Mouse (Mus musculus) kidney, adult 2 months (tissue): ENCODE measurements at regions not wholly inside any gene's neighbourhood (a gene's known extent, or its start where the extent isn't known, plus 50 kb on each side); places are given as distances from the start of the nearest gene placed in this dataset.
A peak's percentile ranks its signal among the peaks of the same experiment; 100 is the strongest.

Source experiments
- DNase-seq: peaks from one replicate; pipeline ENCODE4 v3.0.0; 2021
- H3K27ac ChIP-seq: fragments of 200-500 bp; 2 replicates; pipeline ENCODE4 v1.5.1; 2012; ENCODE audit warnings: low read depth, low read length, control low read depth, inconsistent platforms; ENCODE audit not compliant: insufficient read depth
- H3K27me3 ChIP-seq: fragments of 200-500 bp; replicated peaks from 2 replicates; pipeline ENCODE4 v1.6.1; 2012; ENCODE audit warnings: mild to moderate bottlenecking, moderate library complexity, low read length, inconsistent platforms; ENCODE audit not compliant: control insufficient read depth, insufficient read depth
- H3K36me3 ChIP-seq: fragments of 200-500 bp; 2 replicates; pipeline ENCODE4 v1.6.1; 2012; ENCODE audit warnings: mild to moderate bottlenecking, moderate library complexity, low read length, inconsistent platforms; ENCODE audit not compliant: control insufficient read depth, insufficient read depth
- H3K4me1 ChIP-seq: fragments of 200-500 bp; 2 replicates; pipeline ENCODE4 v1.6.1; 2011; ENCODE audit warnings: low read length; ENCODE audit not compliant: control insufficient read depth, insufficient read depth
- H3K4me3 ChIP-seq: fragments of 200-500 bp; 2 replicates; pipeline ENCODE4 v1.5.1; 2011; ENCODE audit warnings: mild to moderate bottlenecking, low read depth, low read length, control low read depth; ENCODE audit not compliant: insufficient read depth
- CTCF ChIP-seq: fragments of 200-500 bp; conservative IDR thresholded peaks from 2 replicates; pipeline ENCODE4 v1.5.1; 2011; ENCODE audit warnings: low read depth, mild to moderate bottlenecking, control low read depth, low read length, moderate library complexity, mixed read lengths; ENCODE audit not compliant: insufficient read depth, insufficient read length
- POLR2A ChIP-seq: fragments of 200-500 bp; IDR thresholded peaks from one replicate; pipeline ENCODE4 v1.6.1; 2011; ENCODE audit warnings: low read depth, low read length, control low read depth
- WGBS: fragments of 180-500 bp; shearing (Covaris S2); methylation state at CpG from one replicate; pipeline ENCODE4 v1.1.7; 2018; 5-methylcytosine and 5-hydroxymethylcytosine counted together

DNA sequence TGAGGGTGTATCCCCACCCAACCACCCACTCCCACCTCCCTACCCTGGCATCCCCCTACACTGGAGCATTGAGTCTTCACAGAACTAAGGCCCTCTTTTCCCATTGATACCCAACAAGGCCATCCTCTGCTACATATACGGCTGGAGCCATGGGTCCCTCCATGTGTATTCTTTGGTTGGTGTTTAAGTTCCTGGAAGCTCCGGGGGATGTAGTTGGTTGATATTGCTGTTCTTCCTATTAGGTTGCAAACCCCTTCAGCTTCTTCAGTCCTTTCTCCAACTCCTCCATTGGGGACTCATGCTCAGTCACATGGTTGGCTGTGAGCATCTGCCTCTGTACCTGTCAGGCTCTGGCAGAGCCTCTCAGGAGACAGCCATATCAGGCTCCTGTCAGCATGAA is 335.6 kb downstream of the 1500009L16Rik start:
- Histone ChIP-seq H3K27me3 (no peaks in the 10 kb centered on the region; the same call in 1 of the 2 replicates), H3K36me3 (no peaks in the 10 kb centered on the region), H3K4me1 (peaks cover 13% of the 10 kb centered on the region), H3K4me3 (no peak overlapping the region), H3K27ac (no peak overlapping the region)
- 99% methylated on average over 2 of the region's 2 CpGs for WGBS
- no peak for DNase-seq
- TF ChIP-seq POLR2A (no peak), CTCF (no peak)

GRCm38 (mm10) chr10:84059646-84060491 is 337.2 kb downstream of the 1500009L16Rik start:
- Histone ChIP-seq H3K4me3 (no peak overlapping the region), H3K27me3 (no peaks in the 10 kb centered on the region; the same call in 1 of the 2 replicates), H3K27ac (no peak overlapping the region), H3K4me1 (peaks cover 13% of the 10 kb centered on the region), H3K36me3 (no peaks in the 10 kb centered on the region)
- WGBS = 85% methylated on average over 9 of the region's 9 CpGs
- TF ChIP-seq CTCF = no peak
- no peak for TF ChIP-seq POLR2A
- DNase-seq = no peak

DNA sequence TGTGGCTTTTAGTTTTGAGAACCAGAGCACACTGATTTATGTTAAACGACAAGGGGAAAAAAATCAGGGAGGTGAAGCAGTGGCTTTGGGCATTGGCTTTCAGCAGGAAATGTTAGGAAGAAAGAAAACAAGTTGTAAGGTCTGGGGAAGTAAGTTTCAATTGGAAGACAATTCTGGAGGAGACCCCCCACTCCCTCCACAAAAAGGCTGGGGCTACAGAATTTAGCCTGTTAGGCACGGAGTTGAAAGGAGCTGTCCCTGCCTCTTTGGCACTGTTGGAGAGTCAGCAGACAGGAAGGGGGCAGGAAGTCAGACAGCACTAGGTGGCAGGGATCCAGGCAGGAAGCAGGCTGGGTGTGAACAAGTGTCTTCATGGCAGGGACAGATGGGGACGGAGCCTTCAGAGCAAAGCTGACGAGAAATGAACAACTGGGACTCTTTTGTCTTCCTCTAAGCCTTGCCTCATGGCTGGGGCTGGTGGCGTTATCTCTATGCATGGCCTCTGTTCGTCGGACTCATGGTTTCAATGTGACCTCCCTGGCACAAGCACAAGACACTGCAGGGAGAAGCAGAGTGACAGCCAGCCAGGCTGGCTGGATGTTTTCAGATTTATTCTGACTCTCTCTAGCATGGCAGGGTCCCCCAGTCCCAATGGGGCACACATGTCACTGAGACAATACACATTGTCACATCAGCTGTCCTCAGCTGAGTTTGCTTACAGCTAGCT is 338.0 kb downstream of the 1500009L16Rik start:
- Histone ChIP-seq H3K36me3 (no peaks in the 10 kb centered on the region), H3K4me3 (no peak overlapping the region), H3K27me3 (no peaks in the 10 kb centered on the region; the same call in 1 of the 2 replicates), H3K27ac (peak overlapping the region; percentile 27; the same call in 1 of the 2 replicates), H3K4me1 (0 out of 2 replicates have a peak, but pooled peaks cover 6% of the 10 kb centered on the region)
- peak; percentile 94 for DNase-seq
- TF ChIP-seq POLR2A (no peak), CTCF (no peak)
- 28% methylated on average over 7 of the region's 7 CpGs for WGBS

- Histone ChIP-seq H3K27ac (no peak overlapping the region), H3K27me3 (no peaks in the 10 kb centered on the region), H3K4me1 (no peaks in the 10 kb centered on the region; the same call in 1 of the 2 replicates), H3K36me3 (no peaks in the 10 kb centered on the region), H3K4me3 (no peak overlapping the region)
- 51% methylated on average over 4 of the region's 4 CpGs for WGBS
- DNase-seq = peak; percentile 42
- no peak for TF ChIP-seq POLR2A
- TF ChIP-seq CTCF = no peak
These were observed 344.5 kb downstream of the 1500009L16Rik start for GRCm38 (mm10) chr10:84067052-84067650.

DNA sequence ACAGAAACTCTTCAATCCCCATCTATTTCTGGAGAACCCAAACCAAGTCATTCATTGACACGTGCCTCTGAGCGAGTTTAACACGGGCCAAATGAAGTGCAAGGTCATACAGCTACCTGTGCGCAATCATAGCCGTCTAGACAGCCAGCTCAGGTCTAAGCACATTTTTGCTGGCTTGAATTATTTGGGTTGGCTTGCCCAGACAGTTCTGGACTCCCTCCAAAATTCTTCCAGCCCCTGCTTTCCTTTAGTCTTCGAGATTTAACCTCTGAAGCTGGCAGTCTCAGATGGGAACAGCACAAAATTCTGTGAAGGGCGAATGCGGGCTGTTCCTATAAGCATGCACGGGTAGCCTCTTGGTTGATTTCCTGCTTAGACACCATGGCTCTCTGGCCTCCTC is 347.1 kb downstream of the 1500009L16Rik start:
- TF ChIP-seq POLR2A (no peak), CTCF (no peak)
- no peaks in the 10 kb centered on the region for H3K36me3 ChIP-seq
- no peak overlapping the region for H3K4me3 ChIP-seq
- H3K4me1 ChIP-seq = no peaks in the 10 kb centered on the region; the same call in 1 of the 2 replicates
- 60% methylated on average over 9 of the region's 9 CpGs for WGBS
- DNase-seq = peak; percentile 62
- H3K27ac ChIP-seq = 0 out of 2 replicates have a peak overlapping the region, but pooled peaks have one; percentile 12
- H3K27me3 ChIP-seq = no peaks in the 10 kb centered on the region

DNA sequence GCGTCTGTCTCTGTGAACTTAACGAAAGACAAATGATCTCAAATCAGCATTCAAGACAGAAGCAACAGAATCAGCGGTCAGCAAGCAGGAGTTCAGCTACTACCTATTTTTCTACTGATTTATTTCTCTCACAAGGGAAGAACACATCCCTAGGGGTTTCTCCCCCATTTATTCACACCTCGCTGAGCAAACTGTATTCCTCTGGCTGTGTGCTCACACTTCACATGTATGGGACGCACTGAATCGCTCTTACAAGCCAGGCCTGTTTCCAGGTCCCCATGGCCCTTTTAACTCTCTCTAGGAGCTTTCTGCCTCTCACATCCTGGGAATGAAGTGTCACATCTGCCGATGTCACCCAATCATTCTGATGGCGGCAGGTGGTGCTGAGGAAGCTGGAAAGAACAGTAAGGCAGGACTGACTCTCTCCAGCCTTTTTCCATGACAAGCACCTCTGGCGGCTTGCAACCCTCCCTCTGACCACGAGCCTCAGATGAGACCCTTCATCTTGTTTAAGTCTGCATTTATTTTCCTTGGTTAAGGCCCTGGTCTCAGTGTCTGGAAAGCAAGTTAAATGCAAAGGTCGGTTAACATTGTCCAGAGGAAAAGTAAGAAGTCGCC is 350.3 kb downstream of the 1500009L16Rik start:
- no peaks in the 10 kb centered on the region for H3K27me3 ChIP-seq
- no peak overlapping the region for H3K4me3 ChIP-seq
- 70% methylated on average over 12 of the region's 12 CpGs for WGBS
- no peak overlapping the region for H3K27ac ChIP-seq
- TF ChIP-seq POLR2A (no peak), CTCF (no peak)
- H3K4me1 ChIP-seq = no peaks in the 10 kb centered on the region; the same call in 1 of the 2 replicates
- H3K36me3 ChIP-seq = no peaks in the 10 kb centered on the region
- DNase-seq = no peak

DNA sequence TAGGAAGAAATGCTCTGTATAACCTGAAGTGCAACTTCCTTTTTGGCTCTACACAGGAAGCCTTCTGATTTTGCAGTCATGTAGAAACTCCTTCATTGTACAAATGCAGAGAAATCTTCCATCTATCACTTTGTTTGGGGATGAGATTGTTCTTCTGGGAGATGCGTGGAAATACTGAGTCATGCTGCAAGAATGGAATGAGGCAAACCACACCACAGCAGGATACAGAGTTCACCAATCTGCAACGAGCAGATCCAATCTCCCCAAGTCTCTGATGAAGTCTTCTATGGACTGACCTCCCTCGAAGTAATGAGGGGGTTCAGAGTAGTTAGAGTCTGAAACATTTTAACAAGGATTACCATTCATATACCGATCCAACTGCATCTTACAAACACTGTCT is 352.9 kb downstream of the 1500009L16Rik start:
- H3K36me3 ChIP-seq = no peaks in the 10 kb centered on the region
- WGBS = 68% methylated on average over 4 of the region's 4 CpGs
- no peaks in the 10 kb centered on the region for H3K27me3 ChIP-seq
- TF ChIP-seq POLR2A = no peak
- no peak for TF ChIP-seq CTCF
- H3K27ac ChIP-seq = no peak overlapping the region
- no peaks in the 10 kb centered on the region for H3K4me1 ChIP-seq
- no peak for DNase-seq
- no peak overlapping the region for H3K4me3 ChIP-seq
